Mouse (Mus musculus) T-helper 1 cell (primary cell): ENCODE data around the gene Dock2.

ENCODE experiments used
- in situ Hi-C: fragments of 300-600 bp; cut with MboI, MseI; formaldehyde crosslinking; loops from one replicate; pipeline ENCODE4 v1.15.1; 2025; ENCODE audit warnings: high pct_unique_total_duplicates

Gene Dock2

GRCm38 (mm10) chr11:34375557-34375956 lies 408.1 kb downstream of the Dock2 start:
- in situ Hi-C loops: no loop called here

GRCm38 (mm10) chr11:34372224-34372623 lies 411.5 kb downstream of the Dock2 start:
- in situ Hi-C loops: no loop called here

- in situ Hi-C loops: no loop called here
Measured at GRCm38 (mm10) chr11:34356109-34356508, 427.6 kb downstream of the Dock2 start.

- in situ Hi-C loops: no loop called here
Measured at GRCm38 (mm10) chr11:34355406-34355805, 428.3 kb downstream of the Dock2 start.

GRCm38 (mm10) chr11:34349453-34350056 lies 434.1 kb downstream of the Dock2 start:
- in situ Hi-C loops: no loop called here

- in situ Hi-C loops: no loop called here
Measured at GRCm38 (mm10) chr11:34348287-34348918, 435.3 kb downstream of the Dock2 start.

GRCm38 (mm10) chr11:34344310-34344709 lies 439.4 kb downstream of the Dock2 start:
- in situ Hi-C loops: no loop called here

- in situ Hi-C loops: no loop called here
Measured at GRCm38 (mm10) chr11:34343742-34344307, 439.9 kb downstream of the Dock2 start.

- in situ Hi-C loops: no loop called here
Measured at GRCm38 (mm10) chr11:34339693-34340092, 444.0 kb downstream of the Dock2 start.

- in situ Hi-C loops: no loop called here
Measured at GRCm38 (mm10) chr11:34337907-34338306, 445.8 kb downstream of the Dock2 start.

- in situ Hi-C loops: no loop called here
Measured at GRCm38 (mm10) chr11:34332344-34333031, 451.2 kb downstream of the Dock2 start.

- in situ Hi-C loops: loop anchor here (10.0 kb wide), 1 partner anchor 501 kb away; no protein-coding TSS in a partner anchor
Measured at GRCm38 (mm10) chr11:34323664-34324063, 460.0 kb downstream of the Dock2 start.

GRCm38 (mm10) chr11:34319282-34319681 lies 464.4 kb downstream of the Dock2 start:
- in situ Hi-C loops: no loop called here

- in situ Hi-C loops: no loop called here
Measured at GRCm38 (mm10) chr11:34317001-34317400, 466.7 kb downstream of the Dock2 start.

GRCm38 (mm10) chr11:34316176-34316575 lies 467.5 kb downstream of the Dock2 start:
- in situ Hi-C loops: no loop called here

- in situ Hi-C loops: no loop called here
Measured at GRCm38 (mm10) chr11:34315383-34315782, 468.3 kb downstream of the Dock2 start.

GRCm38 (mm10) chr11:34314534-34315379 lies 468.9 kb downstream of the Dock2 start, which contains the start of gene Fam196b:
Fam196b (plus strand) TSS chr11:34314822.
- in situ Hi-C loops: no loop called here

- in situ Hi-C loops: no loop called here
Measured at GRCm38 (mm10) chr11:34312208-34312607, 471.5 kb downstream of the Dock2 start.

- in situ Hi-C loops: no loop called here
Measured at GRCm38 (mm10) chr11:34311717-34312116, 472.0 kb downstream of the Dock2 start.

GRCm38 (mm10) chr11:34309360-34309759 lies 474.3 kb downstream of the Dock2 start:
- in situ Hi-C loops: no loop called here

- in situ Hi-C loops: no loop called here
Measured at GRCm38 (mm10) chr11:34308731-34309130, 475.0 kb downstream of the Dock2 start.
